Mouse (Mus musculus) brain, embryonic 14.5 days (tissue): ENCODE measurements around the gene Sh3bgrl. TPM values are rescaled to one million over a fixed set of nuclear protein-coding genes. Genes with fewer than 3 reads are reported as not detected.
A peak's percentile ranks its signal among the peaks of the same experiment; 100 is the strongest.

Experiments
- DNase-seq: peaks from one replicate; pipeline ENCODE4 v3.0.0-alpha.2; 2011; ENCODE audit warnings: low read depth
- CTCF ChIP-seq: fragments of 200-500 bp; IDR thresholded peaks from 2 replicates; pipeline ENCODE4 v1.5.1; 2012; ENCODE audit warnings: inconsistent platforms, mild to moderate bottlenecking, moderate library complexity, borderline replicate concordance; ENCODE audit not compliant: insufficient read depth, insufficient read length; ENCODE audit errors: extremely low read depth
- POLR2A ChIP-seq: fragments of 200-500 bp; IDR thresholded peaks from 2 replicates; pipeline ENCODE4 v1.6.1; 2012; ENCODE audit warnings: mild to moderate bottlenecking, inconsistent platforms, borderline replicate concordance; ENCODE audit not compliant: poor library complexity, insufficient read depth, insufficient read length, severe bottlenecking; ENCODE audit errors: extremely low read depth
- polyA plus RNA-seq: library from polyadenylated mRNA; depleted of rRNA; stranded (reverse); fragments of >200 nt; gene quantifications from 2 replicates; pipeline ENCODE4 v1.2.3, GENCODE M21; 2012

Gene Sh3bgrl
- polyA plus RNA-seq, 1 experiment, result 119 TPM

DNA sequence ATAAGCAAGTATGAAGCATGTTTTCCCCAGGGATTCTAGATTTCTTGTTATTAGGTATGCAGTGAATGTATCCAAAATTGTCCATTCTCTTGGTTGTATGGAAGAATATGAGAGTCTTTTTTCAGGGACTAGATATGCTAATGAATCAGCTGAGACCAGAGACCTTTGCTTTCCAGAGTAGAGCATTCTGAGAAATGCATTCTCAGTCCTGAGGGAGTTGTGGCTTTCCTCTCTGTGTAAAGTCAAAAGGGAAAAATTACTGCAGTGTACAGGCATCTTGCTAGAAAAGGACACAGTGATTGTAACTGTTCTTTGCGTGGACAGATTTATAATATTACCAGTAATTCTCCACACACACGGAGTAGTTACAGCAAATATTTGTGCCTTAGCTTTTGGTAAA is 38.3 kb downstream of the Sh3bgrl start:
- TF ChIP-seq POLR2A, result no peak
- no peak for TF ChIP-seq CTCF
- no peak for DNase-seq

DNA sequence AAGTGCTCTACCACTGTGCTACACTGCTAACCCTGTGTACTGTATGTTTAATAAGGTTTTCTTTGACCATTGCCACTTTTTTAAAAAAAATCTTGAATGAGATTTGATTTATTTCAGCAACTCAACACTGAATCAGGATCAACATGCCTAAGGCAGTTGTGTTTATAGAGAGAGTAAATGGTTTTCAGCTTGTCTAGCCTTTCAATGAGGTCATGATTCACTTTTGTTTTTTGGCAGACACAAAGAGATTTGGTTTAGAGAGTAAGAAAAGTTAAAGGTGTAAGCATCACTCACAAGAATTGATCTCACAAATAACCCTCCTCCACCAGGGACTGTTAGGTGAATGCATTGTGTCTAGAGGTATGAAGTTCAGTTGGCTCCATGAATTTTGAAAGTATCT is 41.1 kb downstream of the Sh3bgrl start:
- DNase-seq, result no peak
- no peak for TF ChIP-seq POLR2A
- no peak for TF ChIP-seq CTCF

GRCm38 (mm10) chrX:109136820-109137219 is 41.7 kb downstream of the Sh3bgrl start:
- TF ChIP-seq CTCF (no peak), POLR2A (no peak)

DNA sequence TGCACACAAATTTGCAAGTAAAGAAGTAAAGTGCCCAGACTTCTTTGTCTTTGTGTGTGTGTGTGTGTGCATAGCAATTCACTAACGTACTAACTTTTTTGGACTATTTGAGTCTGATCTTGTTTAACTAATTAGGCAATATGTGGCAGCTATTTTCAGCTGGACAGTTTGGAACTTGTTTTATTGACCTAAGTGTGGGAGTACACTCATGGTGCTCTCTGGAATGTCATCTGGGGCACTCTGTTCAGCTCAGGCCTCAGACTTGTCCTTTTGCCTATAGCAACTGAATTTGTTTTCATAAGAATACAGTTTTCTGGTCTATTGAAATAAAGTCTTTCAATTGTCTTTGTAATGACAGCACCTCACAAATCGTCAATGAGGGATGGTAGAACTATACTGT is 42.1 kb downstream of the Sh3bgrl start:
- DNase-seq, result no peak
- TF ChIP-seq CTCF, result no peak
- no peak for TF ChIP-seq POLR2A

More at GRCm38 (mm10) chrX:109136820-109137219, 41.7 kb downstream of the Sh3bgrl start:
- DNase-seq, result no peak

DNA sequence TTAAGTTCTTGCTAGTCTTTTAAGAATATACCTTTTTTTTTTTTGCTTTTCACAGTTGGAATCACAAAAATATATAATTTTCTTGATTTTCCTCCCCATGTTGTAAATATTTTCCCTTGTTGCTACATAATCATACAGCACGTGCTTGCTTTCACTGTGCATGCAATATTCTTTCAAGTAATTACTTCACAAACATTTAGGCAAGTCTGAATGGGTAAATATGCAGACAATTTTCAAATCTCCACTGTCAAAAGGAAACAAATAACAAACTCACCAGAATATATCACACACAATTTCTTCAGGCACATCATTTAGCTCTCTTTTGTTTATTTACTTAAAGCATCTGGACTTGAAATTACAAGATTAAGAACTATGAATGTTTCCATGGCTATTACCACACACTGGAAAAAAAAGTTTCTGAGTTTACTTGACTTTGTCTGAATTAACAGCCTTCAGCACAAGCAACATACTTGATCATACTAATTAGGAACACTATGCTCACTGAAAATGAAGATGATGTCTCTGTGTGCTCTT is 46.2 kb downstream of the Sh3bgrl start:
- no peak for DNase-seq

DNA sequence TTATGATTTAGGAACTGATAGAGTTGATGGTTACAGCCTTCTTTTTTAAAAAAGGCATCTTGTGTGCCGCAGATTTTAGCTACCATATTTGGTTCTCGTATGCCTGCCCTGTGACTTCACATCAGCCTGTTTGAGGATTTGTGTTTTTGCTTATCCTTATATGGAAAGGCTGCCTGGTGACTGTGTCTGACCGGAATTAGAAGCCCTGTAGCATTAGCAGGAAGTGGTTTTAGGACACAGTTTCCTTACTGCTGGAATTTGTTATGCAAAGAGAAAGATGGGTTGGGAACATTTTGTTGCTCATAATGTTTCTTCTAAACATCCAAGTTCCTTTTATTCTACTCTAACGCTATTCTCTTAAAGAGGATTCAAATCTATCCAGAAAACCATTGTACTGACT is 47.1 kb downstream of the Sh3bgrl start:
- TF ChIP-seq CTCF (no peak), POLR2A (no peak)
- no peak for DNase-seq

More for the DNA sequence above, 46.2 kb downstream of the Sh3bgrl start:
- TF ChIP-seq CTCF (no peak), POLR2A (no peak)

- DNase-seq, result no peak
- TF ChIP-seq CTCF (no peak), POLR2A (no peak)
Measured at GRCm38 (mm10) chrX:109145779-109146178, 50.6 kb downstream of the Sh3bgrl start.

DNA sequence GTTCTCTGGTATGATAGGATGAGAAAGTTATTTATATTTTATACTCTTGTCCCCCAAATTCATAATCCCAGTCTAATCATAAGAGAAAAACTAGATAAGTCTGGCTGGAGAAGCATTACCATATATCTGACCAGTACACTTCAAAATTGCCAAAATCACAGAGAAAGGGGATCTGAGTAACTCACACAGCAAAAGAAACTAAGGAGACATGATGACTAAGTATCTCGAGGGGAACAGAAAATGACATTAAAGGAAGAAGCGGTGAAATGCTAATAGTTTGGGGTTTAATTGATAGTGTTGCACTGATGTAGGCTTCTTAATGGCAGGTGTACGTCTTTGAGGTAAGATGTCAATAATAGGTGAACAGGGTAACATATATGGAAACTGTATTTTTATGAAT is 51.9 kb downstream of the Sh3bgrl start:
- no peak for TF ChIP-seq CTCF
- no peak for DNase-seq

GRCm38 (mm10) chrX:109151228-109151627 is 56.1 kb downstream of the Sh3bgrl start:
- no peak for DNase-seq
- no peak for TF ChIP-seq POLR2A
- no peak for TF ChIP-seq CTCF

DNA sequence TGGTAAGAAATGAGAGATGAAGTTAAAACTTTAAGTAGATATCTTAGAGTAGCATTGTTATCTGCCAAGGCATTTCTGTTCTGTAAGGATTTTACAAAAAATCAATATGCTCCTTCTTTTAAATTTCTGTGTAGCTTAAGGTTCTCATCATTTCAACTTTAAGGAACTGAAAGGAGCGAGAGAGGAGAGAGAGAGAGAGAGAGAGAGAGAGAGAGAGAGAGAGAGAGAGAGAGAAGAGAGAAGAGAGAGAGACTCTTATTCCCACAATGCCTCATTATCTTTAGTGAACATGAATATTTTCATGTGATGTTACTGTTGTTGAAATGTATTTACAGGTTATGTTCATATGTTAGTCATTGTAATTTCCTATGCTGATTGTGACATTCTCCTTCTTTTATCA is 65.2 kb downstream of the Sh3bgrl start:
- no peak for TF ChIP-seq POLR2A
- no peak for TF ChIP-seq CTCF
- no peak for DNase-seq

DNA sequence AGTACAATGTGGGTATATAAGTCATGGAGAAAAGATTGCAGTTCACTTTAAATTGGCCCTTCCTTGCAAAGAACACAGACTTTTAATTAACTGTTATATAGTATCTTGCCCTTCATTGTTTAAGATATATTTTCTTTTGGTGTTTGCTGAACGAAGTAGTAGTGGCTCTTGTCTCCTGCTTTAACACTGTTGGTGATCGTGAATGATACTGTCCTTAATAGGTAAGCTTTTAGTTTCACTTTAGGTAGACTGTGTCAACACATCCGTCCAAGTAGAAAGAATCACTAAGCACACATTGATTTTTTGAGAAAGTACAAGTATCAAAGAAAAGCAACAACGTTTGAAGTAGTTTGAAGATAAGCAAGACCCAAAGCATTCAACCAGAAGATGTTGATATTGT is 65.7 kb downstream of the Sh3bgrl start:
- DNase-seq, result no peak
- TF ChIP-seq POLR2A (no peak), CTCF (no peak)

- no peak for TF ChIP-seq CTCF
- no peak for TF ChIP-seq POLR2A
- DNase-seq, result no peak
Measured at GRCm38 (mm10) chrX:109175038-109175437, 79.9 kb downstream of the Sh3bgrl start.

DNA sequence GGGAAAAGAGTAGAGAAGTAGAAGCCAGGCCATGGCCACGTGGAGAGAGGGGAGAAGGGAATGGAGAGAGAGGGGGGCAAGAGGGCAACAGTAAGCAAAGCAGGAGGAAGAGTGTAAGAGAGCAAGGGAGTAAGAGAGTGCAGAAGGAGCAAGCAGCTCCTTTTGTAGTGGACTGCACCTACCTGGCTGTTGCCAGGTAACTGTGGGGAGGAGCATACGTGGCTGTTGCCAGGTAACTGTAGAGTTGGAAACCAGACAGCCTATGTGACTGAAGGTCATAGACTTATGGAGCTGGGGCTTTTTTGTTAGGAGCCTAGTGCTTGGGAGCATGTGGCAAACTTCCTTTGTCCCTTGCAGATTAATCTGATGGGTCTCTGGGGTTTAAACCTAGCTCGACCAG is 80.3 kb downstream of the Sh3bgrl start:
- TF ChIP-seq POLR2A (no peak), CTCF (no peak)
- DNase-seq, result peak; percentile 7

DNA sequence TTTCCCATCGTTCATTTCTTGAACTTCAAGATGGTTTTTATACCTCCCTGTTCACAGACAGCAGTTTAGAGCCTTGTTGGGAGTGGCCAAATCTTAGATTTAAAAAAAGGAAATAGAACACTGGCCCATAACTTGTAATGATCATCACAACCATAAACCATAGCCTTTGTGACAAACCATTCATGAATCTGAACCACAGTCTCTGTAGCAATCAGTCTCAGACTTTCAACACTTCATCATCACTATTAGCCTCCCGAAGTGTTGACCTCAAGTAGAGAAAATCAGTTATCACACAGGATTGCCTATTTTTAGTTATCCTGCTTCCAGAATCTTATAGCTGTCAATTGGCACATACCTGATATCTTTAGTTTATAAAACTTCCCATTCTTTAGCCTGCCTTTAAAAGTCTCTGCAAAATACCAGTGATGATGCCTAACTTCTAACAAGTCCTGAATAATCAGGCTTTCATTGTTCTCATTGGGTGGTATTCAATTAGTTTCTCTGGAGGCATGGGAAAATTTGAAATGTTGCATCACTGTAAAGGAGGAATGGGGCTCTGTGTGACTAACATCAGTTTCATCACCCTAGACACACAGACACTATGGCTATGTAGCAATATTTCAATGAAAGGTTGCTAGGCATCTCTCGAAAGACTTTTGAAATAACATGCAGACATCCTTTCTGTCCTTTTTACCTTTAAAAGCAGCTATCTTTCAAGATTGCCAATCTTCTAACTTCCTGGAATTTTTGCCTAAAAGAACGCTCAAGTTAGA is 89.7 kb downstream of the Sh3bgrl start:
- TF ChIP-seq POLR2A (no peak), CTCF (no peak)
- no peak for DNase-seq
